Comparison of ENCODE assay signal across 34 mouse cellular contexts in genomic region chr8:12064664-12065063, GRCm38 (mm10).
"Had no signal": no experiment of that assay in that cellular context is flagged by ENCODE, and none has a peak within 500 bp of the region (broad histone marks: within the 10 kb centered on the region; RNA-seq: fewer than 3 reads in every experiment).

No protein-coding gene starts in this region.

- H3K9ac ChIP-seq: heart, embryonic 12.5 days; heart, embryonic 13.5 days; heart, embryonic 15.5 days; hindbrain, embryonic 12.5 days; hindbrain, embryonic 13.5 days; hindbrain, embryonic 14.5 days; hindbrain, embryonic 15.5 days; intestine, embryonic 15.5 days; kidney, embryonic 15.5 days had no signal

- H3K4me1 ChIP-seq: hindbrain, embryonic 12.5 days; intestine, embryonic 15.5 days; kidney, embryonic 15.5 days had no signal

- H3K9me3 ChIP-seq: heart, embryonic 12.5 days; heart, embryonic 13.5 days; heart, embryonic 15.5 days; hindbrain, embryonic 10.5 days; hindbrain, embryonic 12.5 days; hindbrain, embryonic 13.5 days; hindbrain, embryonic 15.5 days; intestine, embryonic 15.5 days; kidney, embryonic 15.5 days had no signal

- H3K4me2 ChIP-seq: heart, embryonic 11.5 days; heart, embryonic 12.5 days; heart, embryonic 13.5 days; heart, embryonic 15.5 days; hindbrain, embryonic 12.5 days; hindbrain, embryonic 13.5 days; hindbrain, embryonic 14.5 days; hindbrain, embryonic 15.5 days; intestine, embryonic 15.5 days; kidney, embryonic 15.5 days had no signal

- DNase-seq: heart, postnatal 10 days; heart, postnatal 14 days; heart, postnatal 36 days; heart, postnatal 4 days; kidney, adult 11 months; kidney, adult 18-20 months; kidney, adult 2 months; kidney, adult 8-10 months; kidney, adult 9 months; kidney, postnatal 10 days; kidney, postnatal 14 days; kidney, postnatal 25 days; kidney, postnatal 36 days; kidney, postnatal 4 days; layer of hippocampus, adult 9-11 months; layer of hippocampus, postnatal 36 days had no signal

- H3K36me3 ChIP-seq: heart, embryonic 12.5 days; heart, embryonic 13.5 days; heart, embryonic 15.5 days; hindbrain, embryonic 10.5 days; hindbrain, embryonic 12.5 days; hindbrain, embryonic 13.5 days; hindbrain, embryonic 15.5 days; intestine, embryonic 15.5 days; kidney, embryonic 15.5 days had no signal

- H3K4me3 ChIP-seq: heart, embryonic 12.5 days; heart, embryonic 13.5 days; heart, embryonic 15.5 days; hindbrain, embryonic 10.5 days; hindbrain, embryonic 12.5 days; hindbrain, embryonic 13.5 days; hindbrain, embryonic 15.5 days; intestine, embryonic 15.5 days; kidney, embryonic 15.5 days; layer of hippocampus, adult 2 months; left cerebral cortex, adult 2 months had no signal

- H3K27ac ChIP-seq: heart, embryonic 13.5 days; heart, embryonic 15.5 days; hindbrain, embryonic 10.5 days; hindbrain, embryonic 12.5 days; hindbrain, embryonic 13.5 days; hindbrain, embryonic 14.5 days; hindbrain, embryonic 15.5 days; hindbrain, postnatal 0 days; intestine, embryonic 15.5 days; kidney, embryonic 15.5 days; kidney, postnatal 0 days; layer of hippocampus, adult 2 months; left cerebral cortex, adult 2 months had no signal

- ATAC-seq: hindbrain, embryonic 16.5 days; hindbrain, postnatal 0 days; inflammation-experienced regulatory T-cells, adult 6 months; intestine, embryonic 15.5 days; intestine, postnatal 0 days had no signal

- H3K27me3 ChIP-seq: heart, embryonic 12.5 days; heart, embryonic 15.5 days; intestine, embryonic 15.5 days had no signal
